Mouse (Mus musculus): ENCODE results near the gene Pnpla6. TPM values are rescaled to one million over a fixed set of nuclear protein-coding genes. Genes with fewer than 3 reads are reported as not detected.

Pnpla6 gene
- polyA plus RNA-seq, 1 experiment from 2014 or later: 23.8 TPM

GRCm38 (mm10) chr8:3539146-3539545, 24.0 kb downstream of the Pnpla6 start:
- no peak overlapping the region for H3K27ac ChIP-seq (replicated peaks)
- no peaks in the 10 kb centered on the region for H3K27me3 ChIP-seq
- 83% methylated on average over 7 of the region's 7 CpGs for WGBS
- peaks cover 89% of the 10 kb centered on the region for H3K36me3 ChIP-seq
- no peaks in the 10 kb centered on the region for H3K9me3 ChIP-seq (replicated peaks)
- H3K4me3 ChIP-seq (replicated peaks): no peak overlapping the region
- no peak overlapping the region for H3K4me2 ChIP-seq (replicated peaks)
- no peak overlapping the region for H3K9ac ChIP-seq
- no peak for ATAC-seq (ENCODE audit: insufficient number of reproducible peaks, low FRiP score, low TSS enrichment, low read depth)
- H3K4me1 ChIP-seq: no peaks in the 10 kb centered on the region

- Histone ChIP-seq H3K27me3 (no peaks in the 10 kb centered on the region), H3K4me2 (replicated peaks) (no peak overlapping the region), H3K4me3 (replicated peaks) (no peak overlapping the region), H3K4me1 (no peaks in the 10 kb centered on the region), H3K27ac (replicated peaks) (no peak overlapping the region), H3K9ac (no peak overlapping the region), H3K9me3 (replicated peaks) (no peaks in the 10 kb centered on the region), H3K36me3 (peaks cover 93% of the 10 kb centered on the region)
- 86% methylated on average over 4 of the region's 4 CpGs for whole genome bisulfite sequencing
- no peak for ATAC-seq (ENCODE audit: insufficient number of reproducible peaks, low FRiP score, low TSS enrichment, low read depth)
These were observed 24.9 kb downstream of the Pnpla6 start for GRCm38 (mm10) chr8:3540076-3540475.

GRCm38 (mm10) chr8:3546511-3546910, 31.3 kb downstream of the Pnpla6 start:
- WGBS: 92% methylated on average over 2 of the region's 2 CpGs
- Histone ChIP-seq H3K4me1 (no peaks in the 10 kb centered on the region), H3K9ac (no peak overlapping the region), H3K27me3 (no peaks in the 10 kb centered on the region), H3K4me2 (replicated peaks) (no peak overlapping the region), H3K36me3 (peaks cover 42% of the 10 kb centered on the region), H3K9me3 (replicated peaks) (0 out of 2 replicates have a peak, but pooled peaks cover 3% of the 10 kb centered on the region), H3K27ac (replicated peaks) (no peak overlapping the region), H3K4me3 (replicated peaks) (no peak overlapping the region)
- no peak for ATAC-seq (ENCODE audit: insufficient number of reproducible peaks, low FRiP score, low TSS enrichment, low read depth)

GRCm38 (mm10) chr8:3552240-3552639, 37.1 kb downstream of the Pnpla6 start:
- no peak overlapping the region for H3K27ac ChIP-seq (replicated peaks)
- no peak overlapping the region for H3K4me2 ChIP-seq (replicated peaks)
- no peak overlapping the region for H3K4me3 ChIP-seq (replicated peaks)
- WGBS: 78% methylated on average over 1 of the region's 1 CpGs
- no peak overlapping the region for H3K9ac ChIP-seq
- H3K27me3 ChIP-seq: no peaks in the 10 kb centered on the region
- H3K36me3 ChIP-seq: no peaks in the 10 kb centered on the region
- 0 out of 2 replicates have a peak, but pooled peaks cover 3% of the 10 kb centered on the region for H3K9me3 ChIP-seq (replicated peaks)
- no peak for ATAC-seq (ENCODE audit: insufficient number of reproducible peaks, low FRiP score, low TSS enrichment, low read depth)
- H3K4me1 ChIP-seq: no peaks in the 10 kb centered on the region

- Histone ChIP-seq H3K4me1 (no peaks in the 10 kb centered on the region), H3K9me3 (replicated peaks) (no peaks in the 10 kb centered on the region), H3K9ac (no peak overlapping the region), H3K36me3 (no peaks in the 10 kb centered on the region), H3K27ac (replicated peaks) (no peak overlapping the region), H3K4me2 (replicated peaks) (no peak overlapping the region), H3K27me3 (no peaks in the 10 kb centered on the region), H3K4me3 (replicated peaks) (no peak overlapping the region)
- ATAC-seq (ENCODE audit: insufficient number of reproducible peaks, low FRiP score, low TSS enrichment, low read depth): peak; percentile 91
- 60% methylated on average over 4 of the region's 4 CpGs for WGBS
These were observed 40.9 kb downstream of the Pnpla6 start for GRCm38 (mm10) chr8:3556114-3556513.

- no peaks in the 10 kb centered on the region for H3K4me1 ChIP-seq
- H3K9ac ChIP-seq: no peak within 1 kb of the TSS
- WGBS: 5% methylated on average over 12 of the region's 12 CpGs
- H3K4me3 ChIP-seq (replicated peaks): no peak within 1 kb of the TSS
- no peak for ATAC-seq (ENCODE audit: insufficient number of reproducible peaks, low FRiP score, low TSS enrichment, low read depth)
- H3K27ac ChIP-seq (replicated peaks): no peak within 1 kb of the TSS
- H3K4me2 ChIP-seq (replicated peaks): 0 out of 2 replicates have a peak within 1 kb of the TSS, but pooled peaks have one; percentile 10
- no peaks in the 10 kb centered on the region for H3K27me3 ChIP-seq
- no peaks in the 10 kb centered on the region for H3K36me3 ChIP-seq
- H3K9me3 ChIP-seq (replicated peaks): no peaks in the 10 kb centered on the region
These were observed 52.6 kb downstream of the Pnpla6 start, which contains the start of gene C330021F23Rik for GRCm38 (mm10) chr8:3567641-3568371. Gene C330021F23Rik, plus strand, starts transcription at chr8:3567990.

GRCm38 (mm10) chr8:3568378-3568777, 53.2 kb downstream of the Pnpla6 start:
- H3K4me2 ChIP-seq (replicated peaks): no peak overlapping the region
- no peaks in the 10 kb centered on the region for H3K4me1 ChIP-seq
- no peak overlapping the region for H3K9ac ChIP-seq
- ATAC-seq (ENCODE audit: insufficient number of reproducible peaks, low FRiP score, low TSS enrichment, low read depth): no peak
- no peak overlapping the region for H3K27ac ChIP-seq (replicated peaks)
- H3K9me3 ChIP-seq (replicated peaks): no peaks in the 10 kb centered on the region
- H3K36me3 ChIP-seq: no peaks in the 10 kb centered on the region
- 11% methylated on average over 7 of the region's 7 CpGs for WGBS
- H3K4me3 ChIP-seq (replicated peaks): no peak overlapping the region
- H3K27me3 ChIP-seq: no peaks in the 10 kb centered on the region

GRCm38 (mm10) chr8:3569784-3570183, 54.6 kb downstream of the Pnpla6 start:
- Histone ChIP-seq H3K4me2 (replicated peaks) (no peak overlapping the region), H3K27ac (replicated peaks) (no peak overlapping the region), H3K9ac (no peak overlapping the region), H3K36me3 (no peaks in the 10 kb centered on the region), H3K9me3 (replicated peaks) (no peaks in the 10 kb centered on the region), H3K4me3 (replicated peaks) (no peak overlapping the region), H3K4me1 (no peaks in the 10 kb centered on the region), H3K27me3 (no peaks in the 10 kb centered on the region)
- ATAC-seq (ENCODE audit: insufficient number of reproducible peaks, low FRiP score, low TSS enrichment, low read depth): no peak
- WGBS: 91% methylated on average over 5 of the region's 5 CpGs

- no peak for ATAC-seq (ENCODE audit: insufficient number of reproducible peaks, low FRiP score, low TSS enrichment, low read depth)
- no peaks in the 10 kb centered on the region for H3K36me3 ChIP-seq
- no peak overlapping the region for H3K4me2 ChIP-seq (replicated peaks)
- 88% methylated on average over 3 of the region's 3 CpGs for WGBS
- H3K4me1 ChIP-seq: 0 out of 2 replicates have a peak, but pooled peaks cover 3% of the 10 kb centered on the region
- H3K9ac ChIP-seq: no peak overlapping the region
- H3K27me3 ChIP-seq: no peaks in the 10 kb centered on the region
- no peak overlapping the region for H3K4me3 ChIP-seq (replicated peaks)
- H3K9me3 ChIP-seq (replicated peaks): no peaks in the 10 kb centered on the region
- H3K27ac ChIP-seq (replicated peaks): no peak overlapping the region
These were observed 59.4 kb downstream of the Pnpla6 start for GRCm38 (mm10) chr8:3574546-3574945.

GRCm38 (mm10) chr8:3576211-3576960, 61.2 kb downstream of the Pnpla6 start:
- Histone ChIP-seq H3K4me3 (replicated peaks) (no peak overlapping the region), H3K36me3 (no peaks in the 10 kb centered on the region), H3K4me1 (0 out of 2 replicates have a peak, but pooled peaks cover 3% of the 10 kb centered on the region), H3K27ac (replicated peaks) (0 out of 2 replicates have a peak overlapping the region, but pooled peaks have one; percentile 13), H3K27me3 (no peaks in the 10 kb centered on the region), H3K4me2 (replicated peaks) (no peak overlapping the region), H3K9me3 (replicated peaks) (no peaks in the 10 kb centered on the region), H3K9ac (no peak overlapping the region)
- ATAC-seq (ENCODE audit: insufficient number of reproducible peaks, low FRiP score, low TSS enrichment, low read depth): no peak
- WGBS: 64% methylated on average over 15 of the region's 15 CpGs

All from embryonic facial prominence, embryonic 15.5 days (tissue).